Mouse (Mus musculus) limb, embryonic 14.5 days (tissue): ENCODE measurements at regions not wholly inside any gene's neighbourhood (a gene's known extent, or its start where the extent isn't known, plus 50 kb on each side); places are given as distances from the start of the nearest gene placed in this dataset.

ENCODE experiments used
- ATAC-seq: fragments of 200-750 bp; cut with Nextera tagmentation; 2 replicates; pipeline ENCODE4 v1.8.0; 2017; ENCODE audit warnings: low read depth, moderate number of reproducible peaks, moderate TSS enrichment; ENCODE audit not compliant: low FRiP score
- DNase-seq: peaks from one replicate; pipeline ENCODE4 v3.0.0-alpha.2; 2015; ENCODE audit warnings: low spot score
- H3K27ac ChIP-seq: fragments of 300-500 bp; sonication (generic); replicated peaks from 2 replicates; pipeline ENCODE4 v1.5.1; 2014; ENCODE audit warnings: low read depth, mild to moderate bottlenecking, low read length, moderate library complexity, mixed read lengths
- H3K27me3 ChIP-seq: fragments of 300-500 bp; sonication (generic); 2 replicates; pipeline ENCODE4 v1.6.1; 2014; ENCODE audit warnings: low read length, mixed read lengths; ENCODE audit not compliant: control insufficient read depth, insufficient read depth
- H3K36me3 ChIP-seq: fragments of 300-500 bp; sonication (generic); 2 replicates; pipeline ENCODE4 v1.6.1; 2014; ENCODE audit warnings: mild to moderate bottlenecking, low read length, moderate library complexity, mixed read lengths; ENCODE audit not compliant: control insufficient read depth, insufficient read depth
- H3K4me1 ChIP-seq: fragments of 300-500 bp; sonication (generic); 2 replicates; pipeline ENCODE4 v1.6.1; 2014; ENCODE audit warnings: antibody characterized with exemption, low read length, mixed read lengths; ENCODE audit not compliant: control insufficient read depth, insufficient read depth
- H3K4me2 ChIP-seq: fragments of 300-500 bp; sonication (generic); replicated peaks from 2 replicates; pipeline ENCODE4 v1.6.1; 2014; ENCODE audit warnings: low read depth, mild to moderate bottlenecking, low read length, moderate library complexity; ENCODE audit not compliant: severe bottlenecking
- H3K4me3 ChIP-seq: fragments of 300-500 bp; sonication (generic); replicated peaks from 2 replicates; pipeline ENCODE4 v1.5.1; 2014; ENCODE audit warnings: low read length
- H3K9ac ChIP-seq: fragments of 300-500 bp; sonication (generic); 2 replicates; pipeline ENCODE4 v1.6.1; 2014; ENCODE audit warnings: mild to moderate bottlenecking, low read depth, low read length, moderate library complexity; ENCODE audit not compliant: severe bottlenecking
- H3K9me3 ChIP-seq: fragments of 300-500 bp; sonication (generic); 2 replicates; pipeline ENCODE4 v1.6.1; 2016; ENCODE audit warnings: low read length; ENCODE audit not compliant: control insufficient read depth
- POLR2A ChIP-seq: fragments of 200-500 bp; IDR thresholded peaks from 2 replicates; pipeline ENCODE4 v1.8.0; 2012; ENCODE audit warnings: inconsistent platforms, mild to moderate bottlenecking, moderate library complexity, borderline replicate concordance; ENCODE audit not compliant: insufficient read depth, insufficient read length; ENCODE audit errors: extremely low read depth
- WGBS: fragments of 180-500 bp; shearing (Covaris S2); extraction: QIAGEN DNeasy Blood & Tissue Kit; methylation state at CpG from one replicate; pipeline ENCODE4 v1.1.7; 2014; 5-methylcytosine and 5-hydroxymethylcytosine counted together

GRCm38 (mm10) chr11:113005895-113006294, 223.9 kb downstream of the Sox9 start:
- 71% methylated on average over 9 of the region's 9 CpGs for WGBS
- no peak overlapping the region for H3K4me3 ChIP-seq
- no peak for TF ChIP-seq POLR2A
- no peaks in the 10 kb centered on the region for H3K4me1 ChIP-seq
- H3K27me3 ChIP-seq, result no peaks in the 10 kb centered on the region
- H3K9me3 ChIP-seq, result no peaks in the 10 kb centered on the region
- H3K36me3 ChIP-seq, result no peaks in the 10 kb centered on the region
- no peak overlapping the region for H3K27ac ChIP-seq
- DNase-seq (no peak), ATAC-seq (no peak)
- H3K4me2 ChIP-seq, result no peak overlapping the region
- no peak overlapping the region for H3K9ac ChIP-seq

DNA sequence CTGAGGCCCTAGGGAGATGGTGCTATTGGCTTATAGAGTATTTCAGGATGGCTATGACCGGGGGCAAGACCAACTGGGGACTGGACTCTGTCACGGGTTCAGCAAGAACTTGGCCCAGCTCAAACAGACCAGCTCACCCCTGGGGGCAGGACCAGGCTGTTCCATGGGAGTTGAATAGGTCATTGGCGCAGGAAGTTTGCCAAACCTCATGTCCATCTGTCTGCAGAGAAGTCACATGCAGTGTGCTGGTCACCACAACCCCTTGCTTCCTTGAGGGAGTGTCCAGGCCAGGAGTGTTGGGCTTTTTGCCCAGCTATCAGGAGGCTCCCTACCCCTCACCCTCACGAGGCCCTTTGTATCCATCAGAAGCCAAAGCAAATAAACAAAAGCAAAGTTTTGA, 226.5 kb downstream of the Sox9 start:
- no peak for DNase-seq
- no peak for TF ChIP-seq POLR2A
- H3K4me2 ChIP-seq, result no peak overlapping the region
- H3K27me3 ChIP-seq, result no peaks in the 10 kb centered on the region
- H3K4me1 ChIP-seq, result 0 out of 2 replicates have a peak, but pooled peaks cover 2% of the 10 kb centered on the region
- no peaks in the 10 kb centered on the region for H3K36me3 ChIP-seq
- no peak overlapping the region for H3K4me3 ChIP-seq
- H3K27ac ChIP-seq, result no peak overlapping the region
- 64% methylated on average over 4 of the region's 4 CpGs for WGBS
- H3K9me3 ChIP-seq, result no peaks in the 10 kb centered on the region
- H3K9ac ChIP-seq, result no peak overlapping the region
- no peak for ATAC-seq

- WGBS, result 80% methylated on average over 6 of the region's 6 CpGs
- Histone ChIP-seq H3K9ac (no peak overlapping the region), H3K4me3 (no peak overlapping the region), H3K27me3 (no peaks in the 10 kb centered on the region), H3K27ac (no peak overlapping the region), H3K36me3 (no peaks in the 10 kb centered on the region), H3K4me1 (peaks cover 8% of the 10 kb centered on the region), H3K9me3 (no peaks in the 10 kb centered on the region), H3K4me2 (no peak overlapping the region)
- ATAC-seq (no peak), DNase-seq (no peak)
- TF ChIP-seq POLR2A, result no peak
Measured at GRCm38 (mm10) chr11:113009376-113009775, 227.4 kb downstream of the Sox9 start.

GRCm38 (mm10) chr11:113010906-113011305, 228.9 kb downstream of the Sox9 start:
- ATAC-seq (no peak), DNase-seq (no peak)
- Histone ChIP-seq H3K4me1 (peaks cover 22% of the 10 kb centered on the region), H3K36me3 (no peaks in the 10 kb centered on the region), H3K9me3 (no peaks in the 10 kb centered on the region), H3K27me3 (no peaks in the 10 kb centered on the region), H3K4me3 (no peak overlapping the region), H3K4me2 (no peak overlapping the region), H3K9ac (no peak overlapping the region), H3K27ac (no peak overlapping the region)
- 86% methylated on average over 5 of the region's 5 CpGs for WGBS
- TF ChIP-seq POLR2A, result no peak

- H3K27ac ChIP-seq, result no peak overlapping the region
- no peaks in the 10 kb centered on the region for H3K27me3 ChIP-seq
- H3K9ac ChIP-seq, result no peak overlapping the region
- WGBS, result 12% methylated on average over 10 of the region's 10 CpGs
- no peaks in the 10 kb centered on the region for H3K36me3 ChIP-seq
- H3K9me3 ChIP-seq, result no peaks in the 10 kb centered on the region
- peak; percentile 50 for ATAC-seq
- 0 out of 2 replicates have a peak overlapping the region, but pooled peaks have one; percentile 13 for H3K4me2 ChIP-seq
- no peak for TF ChIP-seq POLR2A
- peaks cover 41% of the 10 kb centered on the region for H3K4me1 ChIP-seq
- no peak overlapping the region for H3K4me3 ChIP-seq
- DNase-seq, result peak; percentile 77
Measured at GRCm38 (mm10) chr11:113014186-113015010, 232.4 kb downstream of the Sox9 start.
